Mouse (Mus musculus) MEL (cell line): ENCODE results near the gene Ryr1. TPM values are rescaled to one million over a fixed set of nuclear protein-coding genes. Genes with fewer than 3 reads are reported as not detected.

Experiments
- DNase-seq: peaks from one replicate; pipeline ENCODE4 v3.0.0; 2011; ENCODE audit warnings: low read depth, low spot score
- H3K27ac ChIP-seq: 2 replicates; pipeline ENCODE4 v1.5.1; 2012; ENCODE audit warnings: low read depth, mild to moderate bottlenecking, control low read depth, low read length, moderate library complexity; ENCODE audit not compliant: control insufficient read depth
- H3K27me3 ChIP-seq, 2 experiments: fragments of 150-350 bp in 1 of 2; sonication (generic) in 1 of 2; 2 replicates each; pipeline ENCODE4 v1.6.1; 2012; ENCODE audit warnings: low read length in 2 of 2, mild to moderate bottlenecking in 2 of 2, improper control_type of control experiment in 1 of 2, moderate library complexity in 1 of 2; ENCODE audit not compliant: insufficient read depth in 2 of 2, control insufficient read depth in 1 of 2
- H3K36me3 ChIP-seq, 2 experiments: 2 replicates each; pipeline ENCODE4 v1.6.1; 2012 to 2014; ENCODE audit warnings: low read length in 2 of 2, improper control_type of control experiment in 1 of 2, inconsistent platforms in 1 of 2, mild to moderate bottlenecking in 1 of 2; ENCODE audit not compliant: insufficient read depth in 2 of 2, control insufficient read depth in 1 of 2
- H3K4me1 ChIP-seq, 2 experiments: fragments of 150-350 bp in 1 of 2; sonication (generic) in 1 of 2; 2 replicates each; pipeline ENCODE4 v1.6.1; 2012; ENCODE audit warnings: low read length in 2 of 2, improper control_type of control experiment in 1 of 2, mild to moderate bottlenecking in 1 of 2; ENCODE audit not compliant: insufficient read depth in 2 of 2, control insufficient read depth in 1 of 2
- H3K4me3 ChIP-seq, 2 experiments: fragments of 150-350 bp in 1 of 2; sonication (generic) in 1 of 2; 2 replicates each; pipeline ENCODE4 v1.5.1; 2012; ENCODE audit warnings: low read depth in 2 of 2, low read length in 2 of 2, mild to moderate bottlenecking in 2 of 2, moderate library complexity in 2 of 2, control low read depth in 1 of 2, improper control_type of control experiment in 1 of 2; ENCODE audit not compliant: control insufficient read depth in 1 of 2, insufficient read depth in 1 of 2
- H3K79me2 ChIP-seq: 2 replicates; pipeline ENCODE4 v1.6.1; 2012; ENCODE audit warnings: mild to moderate bottlenecking, low read length, moderate library complexity; ENCODE audit not compliant: control insufficient read depth, poor library complexity, insufficient read depth
- H3K9ac ChIP-seq: 2 replicates; pipeline ENCODE4 v1.6.1; 2012; ENCODE audit warnings: low read depth, mild to moderate bottlenecking, control low read depth, low read length, moderate library complexity; ENCODE audit not compliant: control insufficient read depth, poor library complexity, severe bottlenecking
- H3K9me3 ChIP-seq: fragments of 150-350 bp; sonication (generic); replicated peaks from 2 replicates; pipeline ENCODE4 v1.6.1; 2012; ENCODE audit warnings: mild to moderate bottlenecking, low read length, improper control_type of control experiment, moderate library complexity; ENCODE audit not compliant: insufficient read depth
- CHD1 ChIP-seq: IDR thresholded peaks from 2 replicates; pipeline ENCODE4 v1.6.1; 2012; ENCODE audit warnings: low read depth, mild to moderate bottlenecking, inconsistent platforms, low read length, improper control_type of control experiment
- CHD2 ChIP-seq: IDR thresholded peaks from 2 replicates; pipeline ENCODE4 v1.6.1; 2011; ENCODE audit warnings: low read length, improper control_type of control experiment
- CTCF ChIP-seq, 3 experiments: IDR thresholded peaks in 2 of 3; conservative IDR thresholded peaks in 1 of 3; 2 replicates each; pipeline ENCODE4 v1.5.1; 2011 to 2012; ENCODE audit warnings: low read length in 3 of 3, low read depth in 2 of 3, mild to moderate bottlenecking in 2 of 3, improper control_type of control experiment in 1 of 3, inconsistent platforms in 1 of 3, mixed read lengths in 1 of 3, moderate library complexity in 1 of 3; ENCODE audit not compliant: control insufficient read depth in 1 of 3, insufficient read depth in 1 of 3, poor library complexity in 1 of 3, severe bottlenecking in 1 of 3
- MAFK ChIP-seq: IDR thresholded peaks from 2 replicates; pipeline ENCODE4 v1.6.1; 2011; ENCODE audit warnings: low read depth, mild to moderate bottlenecking, low read length, improper control_type of control experiment, borderline replicate concordance
- MAX ChIP-seq: IDR thresholded peaks from 2 replicates; pipeline ENCODE4 v1.6.1; 2011; ENCODE audit warnings: low read length, improper control_type of control experiment
- MAZ ChIP-seq: IDR thresholded peaks from 2 replicates; pipeline ENCODE4 v1.6.1; 2012; ENCODE audit warnings: low read depth, mild to moderate bottlenecking, inconsistent platforms, low read length, improper control_type of control experiment
- MXI1 ChIP-seq: IDR thresholded peaks from 2 replicates; pipeline ENCODE4 v1.6.1; 2011; ENCODE audit warnings: mild to moderate bottlenecking, low read depth, low read length, improper control_type of control experiment
- MYC ChIP-seq: IDR thresholded peaks from 2 replicates; pipeline ENCODE4 v1.6.1; 2011; ENCODE audit warnings: low read depth, mild to moderate bottlenecking, low read length, improper control_type of control experiment, moderate library complexity
- NELFE ChIP-seq: IDR thresholded peaks from 2 replicates; pipeline ENCODE4 v1.6.1; 2011; ENCODE audit warnings: low read depth, low read length, improper control_type of control experiment
- POLR2A ChIP-seq, 2 experiments: IDR thresholded peaks; 2 replicates each; pipeline ENCODE4 v1.6.1; 2011 to 2012; ENCODE audit warnings: low read length in 2 of 2, mild to moderate bottlenecking in 2 of 2, control low read depth in 1 of 2, improper control_type of control experiment in 1 of 2, low read depth in 1 of 2, moderate library complexity in 1 of 2; ENCODE audit not compliant: control insufficient read depth in 1 of 2, insufficient read depth in 1 of 2, poor library complexity in 1 of 2
- POLR2AphosphoS5 ChIP-seq: IDR thresholded peaks from 2 replicates; pipeline ENCODE4 v1.6.1; 2012; ENCODE audit warnings: low read depth, borderline replicate concordance, mild to moderate bottlenecking, inconsistent platforms, low read length, moderate library complexity, mixed read lengths
- RAD21 ChIP-seq: IDR thresholded peaks from 2 replicates; pipeline ENCODE4 v1.6.1; 2011; ENCODE audit warnings: mild to moderate bottlenecking, low read depth, low read length, improper control_type of control experiment
- RCOR1 ChIP-seq: IDR thresholded peaks from 2 replicates; pipeline ENCODE4 v1.6.1; 2012; ENCODE audit warnings: low read depth, mild to moderate bottlenecking, inconsistent platforms, low read length, improper control_type of control experiment
- SIN3A ChIP-seq: IDR thresholded peaks from 2 replicates; pipeline ENCODE4 v1.6.1; 2012; ENCODE audit warnings: low read length, improper control_type of control experiment, inconsistent platforms
- SMC3 ChIP-seq: IDR thresholded peaks from 2 replicates; pipeline ENCODE4 v1.6.1; 2011; ENCODE audit warnings: low read depth, low read length, improper control_type of control experiment
- TAL1 ChIP-seq: IDR thresholded peaks from 2 replicates; pipeline ENCODE4 v1.6.1; 2012; ENCODE audit warnings: mild to moderate bottlenecking, inconsistent platforms, low read length, moderate library complexity, mixed read lengths
- TBP ChIP-seq: IDR thresholded peaks from 2 replicates; pipeline ENCODE4 v1.8.0; 2011; ENCODE audit warnings: low read depth, low read length, improper control_type of control experiment
- TCF12 ChIP-seq: IDR thresholded peaks from 2 replicates; pipeline ENCODE4 v1.6.1; 2014; ENCODE audit warnings: low read depth, mild to moderate bottlenecking, inconsistent platforms, low read length, improper control_type of control experiment, moderate library complexity
- USF1 ChIP-seq: IDR thresholded peaks from 2 replicates; pipeline ENCODE4 v1.6.1; 2014; ENCODE audit warnings: low read depth, mild to moderate bottlenecking, inconsistent platforms, low read length, improper control_type of control experiment, moderate library complexity
- USF2 ChIP-seq, 2 experiments: IDR thresholded peaks; 2 replicates each; pipeline ENCODE4 v1.6.1; 2011 to 2012; ENCODE audit warnings: improper control_type of control experiment in 2 of 2, low read length in 2 of 2, borderline replicate concordance in 1 of 2, inconsistent platforms in 1 of 2, low read depth in 1 of 2, mild to moderate bottlenecking in 1 of 2; ENCODE audit not compliant: insufficient read depth in 1 of 2
- ZC3H11A ChIP-seq: IDR thresholded peaks from 2 replicates; pipeline ENCODE4 v1.6.1; 2012; ENCODE audit warnings: low read depth, mild to moderate bottlenecking, inconsistent platforms, low read length, improper control_type of control experiment
- polyA plus RNA-seq, 2 experiments: library from polyadenylated mRNA; stranded (reverse) in 1 of 2; unstranded in 1 of 2; fragments of >175 nt in 1 of 2; fragments of >200 nt in 1 of 2; gene quantifications; 2 replicates each; pipeline versions ENCODE4 v1.2.1 to v1.2.4; 2012; ENCODE audit warnings: low replicate concordance in 2 of 2, low read depth in 1 of 2; ENCODE audit not compliant: insufficient read length in 2 of 2, insufficient read depth in 1 of 2, missing spikeins in 1 of 2
- total RNA-seq: library from RNA; depleted of rRNA; stranded (reverse); fragments of 300-350 nt; gene quantifications from 2 replicates; pipeline ENCODE4 v1.2.3, GENCODE M21; 2012

Gene Ryr1
- total and polyA plus RNA-seq, 3 experiments: 0.27 to 0.54 TPM; not detected in 1

- Histone ChIP-seq H3K4me3 (no peak overlapping the region), H3K4me1 (peaks cover 0 to 4% of the 10 kb centered on the region in 2 experiments; a peak in 2 of 4 replicates), H3K27ac (no peak overlapping the region), H3K27me3 (no peaks in the 10 kb centered on the region), H3K79me2 (peaks cover 21% of the 10 kb centered on the region), H3K9ac (no peak overlapping the region), H3K36me3 (peaks cover 3 to 6% of the 10 kb centered on the region in 2 experiments), H3K9me3 (no peaks in the 10 kb centered on the region)
- no peak for DNase-seq
- TF ChIP-seq POLR2A (IDR thresholded peaks at IDR 0.05; ENCODE audit: control insufficient read depth in 1 of 2, insufficient read depth in 1 of 2, low read depth in 1 of 2, low read length in 2 of 2, poor library complexity in 1 of 2) (no peak), POLR2AphosphoS5 (no peak), MAX (no peak), ZC3H11A (no peak), RCOR1 (no peak), MAFK (no peak), CHD1 (no peak), MXI1 (no peak), SIN3A (no peak), USF2 (IDR thresholded peaks at IDR 0.05; ENCODE audit: borderline replicate concordance in 1 of 2, insufficient read depth in 1 of 2, low read depth in 1 of 2, low read length in 2 of 2) (no peak), NELFE (no peak), TBP (no peak), TAL1 (no peak), TCF12 (no peak), SMC3 (no peak), RAD21 (no peak), CHD2 (no peak), MAZ (no peak)
- TF ChIP-seq, all 39 proteins: peak for 0
These were observed 147.4 kb downstream of the Ryr1 start for GRCm38 (mm10) chr7:28977556-28977955.

- no peak overlapping the region for H3K27ac ChIP-seq
- no peaks in the 10 kb centered on the region for H3K9me3 ChIP-seq
- H3K4me1 ChIP-seq: no peaks in the 10 kb centered on the region
- H3K27me3 ChIP-seq: no peaks in the 10 kb centered on the region
- 0 out of 2 replicates have a peak, but pooled peaks cover 2% of the 10 kb centered on the region for H3K79me2 ChIP-seq
- H3K4me3 ChIP-seq: no peak overlapping the region
- no peak overlapping the region for H3K9ac ChIP-seq
- H3K36me3 ChIP-seq: peaks cover 0 to 3% of the 10 kb centered on the region in 2 experiments; a peak in 3 of 4 replicates
- peak; percentile 52 for DNase-seq
- TF ChIP-seq MAX: peak; percentile 64; the same call in 1 of the 2 replicates
- peak in 2 of 3 experiments; percentile 32 to 43; a peak in 5 of 6 replicates for TF ChIP-seq CTCF (IDR thresholded peaks at IDR 0.05 in 2 of 3, conservative IDR thresholded peaks at IDR 0.05 in 1 of 3; ENCODE audit: control insufficient read depth in 1 of 3, insufficient read depth in 1 of 3, low read depth in 2 of 3, low read length in 3 of 3, poor library complexity in 1 of 3, severe bottlenecking in 1 of 3)
- peak; percentile 77 for TF ChIP-seq USF1
- TF ChIP-seq POLR2A (IDR thresholded peaks at IDR 0.05; ENCODE audit: control insufficient read depth in 1 of 2, insufficient read depth in 1 of 2, low read depth in 1 of 2, low read length in 2 of 2, poor library complexity in 1 of 2): no peak
- TF ChIP-seq CHD1: no peak
- TF ChIP-seq MYC: peak; percentile 95
These were observed 152.0 kb downstream of the Ryr1 start for GRCm38 (mm10) chr7:28973025-28973424.
